Comparison of ENCODE assay signal across 8 mouse cellular contexts in genomic region chr6:37054435-37055020, GRCm38 (mm10).
A peak's percentile ranks its signal among the peaks of the same experiment; 100 is the strongest.
DNase-seq lines count a peak whose midpoint lies in the region; ATAC-seq and TF ChIP-seq lines count a peak whose summit lies in the region.

No protein-coding gene starts in this region.

- peak; percentile 88 for TF ChIP-seq CTCF in stomach, postnatal 0 days (IDR thresholded peaks at IDR 0.05; ENCODE audit: low read depth)

- no peak for TF ChIP-seq EP300 in stomach, postnatal 0 days (optimal IDR thresholded peaks at IDR 0.05)

- peaks cover 3% of the 10 kb centered on the region; the same call in 1 of the 2 replicates for H3K27me3 ChIP-seq in stomach, postnatal 0 days (ENCODE audit: control insufficient read depth, insufficient read depth, low read length)

- H3K36me3 ChIP-seq in stomach, postnatal 0 days (ENCODE audit: control insufficient read depth, insufficient read depth, low read length), result no peaks in the 10 kb centered on the region

- 40% methylated on average over 6 of the region's 6 CpGs for WGBS in stomach, postnatal 0 days

- no peak overlapping the region for H3K9ac ChIP-seq in stomach, postnatal 0 days (ENCODE audit: low read length)

- DNase-seq in cerebellum, adult 8-10 months, result peak; percentile 18
- DNase-seq in cerebellum, adult 11 months, result no peak
- DNase-seq in left cerebral cortex, adult 11 months (ENCODE audit: low spot score), result peak; percentile 31
- DNase-seq in left cerebral cortex, adult 8-10 months (ENCODE audit: low spot score in 2 of 2), result no peak
- peak; percentile 39 for DNase-seq in ZHBTc4 (ENCODE audit: low read depth, low spot score)
- DNase-seq in stomach, postnatal 0 days (ENCODE audit: low spot score), result no peak
- no peak for DNase-seq in thymus, postnatal 14 days

- ATAC-seq in hematopoietic stem cell, adult 5-6 weeks (replicated peaks in 1 of 2; ENCODE audit: insufficient read depth in 1 of 2, low FRiP score in 2 of 2, low TSS enrichment in 1 of 2, low read depth in 1 of 2, poor library complexity in 2 of 2, severe bottlenecking in 2 of 2), result peak; percentile 70 to 78
- ATAC-seq in stomach, postnatal 0 days (ENCODE audit: low FRiP score, low TSS enrichment), result no peak

- H3K4me2 ChIP-seq in stomach, postnatal 0 days (replicated peaks; ENCODE audit: low read depth), result no peak overlapping the region

- H3K4me3 ChIP-seq in stomach, postnatal 0 days (ENCODE audit: low read depth, low read length), result no peak overlapping the region

- H3K9me3 ChIP-seq in stomach, postnatal 0 days (ENCODE audit: control insufficient read depth, low read length), result no peaks in the 10 kb centered on the region

- H3K27ac ChIP-seq in stomach, postnatal 0 days (replicated peaks), result no peak overlapping the region

- no peaks in the 10 kb centered on the region for H3K4me1 ChIP-seq in stomach, postnatal 0 days (replicated peaks; ENCODE audit: control insufficient read depth, insufficient read depth)

Comparison
In these comparisons a context has a peak if more than half of its experiments do, and no peak if none do; other contexts are left out.
1. DNase-seq: peak in cerebellum, adult 8-10 months (single experiment), left cerebral cortex, adult 11 months (single experiment) and ZHBTc4 (single experiment); none in cerebellum, adult 11 months (single experiment), left cerebral cortex, adult 8-10 months (0 of 2), stomach, postnatal 0 days (single experiment) and thymus, postnatal 14 days (single experiment).